In genomic region chr2:75923807-75924340, GRCm38 (mm10) we compare ENCODE assay signal across 19 mouse cellular contexts. TPM values are rescaled to one million over a fixed set of nuclear protein-coding genes. Genes with fewer than 3 reads are reported as not detected.
DNase-seq lines count a peak whose midpoint lies in the region; ATAC-seq and TF ChIP-seq lines count a peak whose summit lies in the region.
"Had no signal": no experiment of that assay in that cellular context is flagged by ENCODE, and none has a peak within 500 bp of the region (broad histone marks: within the 10 kb centered on the region; RNA-seq: fewer than 3 reads in every experiment).

No protein-coding gene starts in this region.

- H3K9ac ChIP-seq in neural tube, embryonic 13.5 days = no peak overlapping the region
- H3K9ac ChIP-seq in neural tube, embryonic 15.5 days (replicated peaks) = no peak overlapping the region
- H3K9ac ChIP-seq in hindbrain, embryonic 14.5 days = no peak overlapping the region
- no peak overlapping the region for H3K9ac ChIP-seq in heart, embryonic 12.5 days
- H3K9ac ChIP-seq: embryonic facial prominence, embryonic 13.5 days; forebrain, embryonic 13.5 days had no signal

- no peak overlapping the region for H3K4me2 ChIP-seq in neural tube, embryonic 13.5 days
- H3K4me2 ChIP-seq in neural tube, embryonic 15.5 days = no peak overlapping the region
- H3K4me2 ChIP-seq in hindbrain, embryonic 14.5 days (replicated peaks) = no peak overlapping the region
- H3K4me2 ChIP-seq in heart, embryonic 12.5 days = no peak overlapping the region
- H3K4me2 ChIP-seq: embryonic facial prominence, embryonic 13.5 days; forebrain, embryonic 13.5 days had no signal

- H3K9me3 ChIP-seq in neural tube, embryonic 13.5 days = no peaks in the 10 kb centered on the region
- H3K9me3 ChIP-seq in neural tube, embryonic 15.5 days (replicated peaks) = no peaks in the 10 kb centered on the region
- H3K9me3 ChIP-seq in hindbrain, embryonic 14.5 days (ENCODE audit: control insufficient read depth, low read length) = no peaks in the 10 kb centered on the region
- H3K9me3 ChIP-seq in heart, embryonic 12.5 days (replicated peaks) = no peaks in the 10 kb centered on the region
- H3K9me3 ChIP-seq: embryonic facial prominence, embryonic 13.5 days; forebrain, embryonic 13.5 days; G1E had no signal

- no peaks in the 10 kb centered on the region for H3K27me3 ChIP-seq in neural tube, embryonic 13.5 days
- H3K27me3 ChIP-seq in neural tube, embryonic 15.5 days (replicated peaks) = no peaks in the 10 kb centered on the region
- H3K27me3 ChIP-seq in hindbrain, embryonic 14.5 days (ENCODE audit: control insufficient read depth, insufficient read depth, low read length) = no peaks in the 10 kb centered on the region
- H3K27me3 ChIP-seq in heart, embryonic 12.5 days (replicated peaks) = no peaks in the 10 kb centered on the region
- H3K27me3 ChIP-seq: embryonic facial prominence, embryonic 13.5 days; forebrain, embryonic 13.5 days had no signal

- peak overlapping the region; percentile 75 for H3K27ac ChIP-seq in neural tube, embryonic 13.5 days (replicated peaks)
- no peak overlapping the region for H3K27ac ChIP-seq in neural tube, embryonic 15.5 days (replicated peaks)
- H3K27ac ChIP-seq in hindbrain, embryonic 14.5 days = peak overlapping the region; percentile 11
- no peak overlapping the region for H3K27ac ChIP-seq in heart, embryonic 12.5 days (ENCODE audit: poor library complexity, severe bottlenecking)
- H3K27ac ChIP-seq: embryonic facial prominence, embryonic 13.5 days; gastrocnemius, adult 2 months had no signal

- H3K4me1 ChIP-seq in neural tube, embryonic 13.5 days (replicated peaks) = peaks cover 36% of the 10 kb centered on the region
- H3K4me1 ChIP-seq in neural tube, embryonic 15.5 days = peaks cover 4% of the 10 kb centered on the region; the same call in 1 of the 2 replicates
- peaks cover 10% of the 10 kb centered on the region for H3K4me1 ChIP-seq in hindbrain, embryonic 14.5 days (replicated peaks; ENCODE audit: control insufficient read depth, insufficient read depth, low read length)
- H3K4me1 ChIP-seq in heart, embryonic 12.5 days (replicated peaks) = no peaks in the 10 kb centered on the region
- H3K4me1 ChIP-seq: embryonic facial prominence, embryonic 13.5 days had no signal

- H3K4me3 ChIP-seq in neural tube, embryonic 13.5 days = no peak overlapping the region
- no peak overlapping the region for H3K4me3 ChIP-seq in neural tube, embryonic 15.5 days (replicated peaks)
- no peak overlapping the region for H3K4me3 ChIP-seq in hindbrain, embryonic 14.5 days (replicated peaks; ENCODE audit: low read length)
- no peak overlapping the region for H3K4me3 ChIP-seq in heart, embryonic 12.5 days
- H3K4me3 ChIP-seq: embryonic facial prominence, embryonic 13.5 days; forebrain, embryonic 13.5 days; gastrocnemius, adult 2 months had no signal

- TF ChIP-seq POLR2A in brain, embryonic 14.5 days (IDR thresholded peaks at IDR 0.05; ENCODE audit: borderline replicate concordance, extremely low read depth, insufficient read depth, insufficient read length, poor library complexity, severe bottlenecking) = no peak

- no peaks in the 10 kb centered on the region for H3K36me3 ChIP-seq in neural tube, embryonic 13.5 days
- H3K36me3 ChIP-seq in neural tube, embryonic 15.5 days = no peaks in the 10 kb centered on the region
- H3K36me3 ChIP-seq in hindbrain, embryonic 14.5 days (replicated peaks; ENCODE audit: control insufficient read depth, insufficient read depth) = peaks cover 13% of the 10 kb centered on the region
- H3K36me3 ChIP-seq in heart, embryonic 12.5 days = peaks cover 20% of the 10 kb centered on the region

- DNase-seq in brain, embryonic 14.5 days (ENCODE audit: low read depth) = peak; percentile 47
- DNase-seq in hindbrain, embryonic 14.5 days (ENCODE audit: low spot score) = peak; percentile 32
- no peak for DNase-seq in thymus, postnatal 10 days (ENCODE audit: low spot score in 2 of 2)
- no peak for DNase-seq in gastrocnemius, postnatal 14 days
- DNase-seq: adrenal gland, postnatal 14 days; cerebellum, adult 18-20 months; cerebellum, adult 9-11 months; cerebellum, postnatal 36 days; gastrocnemius, adult 2 months; gastrocnemius, postnatal 36 days; heart, adult 11 months; heart, postnatal 10 days; kidney, adult 11 months had no signal

- intact Hi-C loops in gastrocnemius, postnatal 14 days (cut with DNase I; ENCODE audit: low total_unique reads) = no loop called here

- no peak for TF ChIP-seq CTCF in brain, embryonic 14.5 days (IDR thresholded peaks at IDR 0.05; ENCODE audit: borderline replicate concordance, extremely low read depth, insufficient read depth, insufficient read length)

- ATAC-seq in neural tube, embryonic 13.5 days (ENCODE audit: low read depth) = peak; percentile 77; the same call in 1 of the 2 replicates
- ATAC-seq in neural tube, embryonic 15.5 days (ENCODE audit: low FRiP score) = no peak
- no peak; the same call in 1 of the 2 replicates for ATAC-seq in hindbrain, embryonic 14.5 days (ENCODE audit: low FRiP score)
- ATAC-seq in heart, embryonic 12.5 days (ENCODE audit: insufficient number of reproducible peaks, low FRiP score) = no peak
- ATAC-seq: forebrain, embryonic 13.5 days had no signal

- WGBS in neural tube, embryonic 13.5 days = 41% methylated on average over 4 of the region's 4 CpGs
- 37% methylated on average over 4 of the region's 4 CpGs for WGBS in neural tube, embryonic 15.5 days
- WGBS in hindbrain, embryonic 14.5 days = 74% methylated on average over 4 of the region's 4 CpGs
- 86% methylated on average over 4 of the region's 4 CpGs for WGBS in heart, embryonic 12.5 days

RNA-seq across cellular contexts. Expression of gene Ttc30b, which starts 14.5 kb away (rescaled TPM):
- polyA plus RNA-seq in neural tube, embryonic 13.5 days (2015; fragmentation: Nextera tagmentation; extraction: Ambion mirVana) = 16.0 and 16.6 TPM in 2 replicates
- polyA plus RNA-seq in neural tube, embryonic 15.5 days (2015; fragmentation: Nextera tagmentation; extraction: Ambion mirVana) = 17.3 and 17.4 TPM in 2 replicates
- 12.1 and 13.5 TPM in 2 replicates for polyA plus RNA-seq in brain, embryonic 14.5 days (2012; rRNA removed)
- 22.7 and 23.6 TPM in 2 replicates for polyA plus RNA-seq in hindbrain, embryonic 14.5 days (2014; fragmentation: Nextera tagmentation; extraction: Ambion mirVana)
- polyA plus RNA-seq in heart, embryonic 12.5 days (2016; fragmentation: Nextera tagmentation; extraction: Ambion mirVana) = 9.7 and 10.7 TPM in 2 replicates
- total RNA-seq in gastrocnemius, postnatal 14 days (2021) = 1 to 10 TPM; 4.1 to 4.4 TPM

RNA-seq across cellular contexts. Expression of gene Ttc30a2, which starts 54.1 kb away (rescaled TPM):
- 0.65 and 1.1 TPM in 2 replicates for polyA plus RNA-seq in neural tube, embryonic 13.5 days (2015; fragmentation: Nextera tagmentation; extraction: Ambion mirVana)
- polyA plus RNA-seq in neural tube, embryonic 15.5 days (2015; fragmentation: Nextera tagmentation; extraction: Ambion mirVana) = 0.68 and 0.96 TPM in 2 replicates
- polyA plus RNA-seq in brain, embryonic 14.5 days (2012; rRNA removed) = 0.83 and 1.2 TPM in 2 replicates
- polyA plus RNA-seq in hindbrain, embryonic 14.5 days (2014; fragmentation: Nextera tagmentation; extraction: Ambion mirVana) = 1.3 and 1.5 TPM in 2 replicates
- 0.72 and 1.5 TPM in 2 replicates for polyA plus RNA-seq in heart, embryonic 12.5 days (2016; fragmentation: Nextera tagmentation; extraction: Ambion mirVana)
- under 1 TPM; 0.18 to 0.27 TPM for total RNA-seq in gastrocnemius, postnatal 14 days (2021)
- polyA plus RNA-seq: G1E had no signal

RNA-seq across cellular contexts. Expression of gene Ttc30a1, which starts 57.9 kb away (rescaled TPM):
- polyA plus RNA-seq in neural tube, embryonic 13.5 days (2015; fragmentation: Nextera tagmentation; extraction: Ambion mirVana) = 7.9 TPM in 2 replicates
- polyA plus RNA-seq in neural tube, embryonic 15.5 days (2015; fragmentation: Nextera tagmentation; extraction: Ambion mirVana) = 7.4 and 7.6 TPM in 2 replicates
- 8.4 and 9.1 TPM in 2 replicates for polyA plus RNA-seq in brain, embryonic 14.5 days (2012; rRNA removed)
- 8.7 and 9.2 TPM in 2 replicates for polyA plus RNA-seq in hindbrain, embryonic 14.5 days (2014; fragmentation: Nextera tagmentation; extraction: Ambion mirVana)
- polyA plus RNA-seq in heart, embryonic 12.5 days (2016; fragmentation: Nextera tagmentation; extraction: Ambion mirVana) = 6.1 and 6.7 TPM in 2 replicates
- 1 to 10 TPM in 1 of 2 experiments, under 1 TPM in 1; 0.82 to 1.1 TPM for total RNA-seq in gastrocnemius, postnatal 14 days (2021)
- total RNA-seq: G1E had no signal
- polyA plus RNA-seq: G1E had no signal

Comparison
In these comparisons a context has a peak if more than half of its experiments do, and no peak if none do; other contexts are left out.
1. H3K27ac ChIP-seq: peak in neural tube, embryonic 13.5 days (single experiment) and hindbrain, embryonic 14.5 days (single experiment); none in neural tube, embryonic 15.5 days (single experiment) and heart, embryonic 12.5 days (single experiment).
2. DNase-seq: peak in brain, embryonic 14.5 days (single experiment) and hindbrain, embryonic 14.5 days (single experiment); none in thymus, postnatal 10 days (0 of 2) and gastrocnemius, postnatal 14 days (single experiment).